Mouse (Mus musculus) lung, embryonic 14.5 days (tissue): ENCODE measurements around the gene Olah. TPM values are rescaled to one million over a fixed set of nuclear protein-coding genes. Genes with fewer than 3 reads are reported as not detected.
A peak's percentile ranks its signal among the peaks of the same experiment; 100 is the strongest.

Experiments
- ATAC-seq: fragments of 200-750 bp; cut with Nextera tagmentation; 2 replicates; pipeline ENCODE4 v1.8.0; 2017; ENCODE audit warnings: mild to moderate bottlenecking, moderate TSS enrichment, moderate library complexity; ENCODE audit not compliant: insufficient read depth
- DNase-seq: peaks from one replicate; pipeline ENCODE4 v3.0.0-alpha.2; 2015
- H3K27ac ChIP-seq: fragments of 300-500 bp; sonication (generic); 2 replicates; pipeline ENCODE4 v1.5.1; 2014; ENCODE audit warnings: low read depth, mild to moderate bottlenecking, moderate library complexity
- H3K27me3 ChIP-seq: fragments of 300-500 bp; sonication (generic); 2 replicates; pipeline ENCODE4 v1.6.1; 2014; ENCODE audit warnings: low read length, control low read depth; ENCODE audit not compliant: insufficient read depth
- H3K36me3 ChIP-seq: fragments of 300-500 bp; sonication (generic); 2 replicates; pipeline ENCODE4 v1.6.1; 2014; ENCODE audit warnings: control low read depth; ENCODE audit not compliant: insufficient read depth
- H3K4me1 ChIP-seq: fragments of 300-500 bp; sonication (generic); 2 replicates; pipeline ENCODE4 v1.6.1; 2014; ENCODE audit warnings: antibody characterized with exemption, control low read depth; ENCODE audit not compliant: insufficient read depth
- H3K4me2 ChIP-seq: fragments of 300-500 bp; sonication (generic); 2 replicates; pipeline ENCODE4 v1.6.1; 2014; ENCODE audit warnings: mild to moderate bottlenecking
- H3K4me3 ChIP-seq: fragments of 300-500 bp; sonication (generic); 2 replicates; pipeline ENCODE4 v1.5.1; 2014; ENCODE audit warnings: low read depth, low read length
- H3K9ac ChIP-seq: fragments of 300-500 bp; sonication (generic); 2 replicates; pipeline ENCODE4 v1.6.1; 2014
- H3K9me3 ChIP-seq: fragments of 300-500 bp; sonication (generic); 2 replicates; pipeline ENCODE4 v1.6.1; 2016; ENCODE audit warnings: low read depth, low read length, control low read depth
- CTCF ChIP-seq: IDR thresholded peaks from 2 replicates; pipeline ENCODE4 v1.5.1; 2016; ENCODE audit warnings: antibody characterized with exemption, low read depth
- WGBS: fragments of 180-500 bp; shearing (Covaris S2); extraction: QIAGEN DNeasy Blood & Tissue Kit; methylation state at CpG from one replicate; pipeline ENCODE4 v1.1.7; 2014; 5-methylcytosine and 5-hydroxymethylcytosine counted together
- polyA plus RNA-seq: library from polyadenylated mRNA; unstranded; fragments of >200 nt; fragmentation: Nextera tagmentation; extraction: Ambion mirVana; gene quantifications from 2 replicates; pipeline ENCODE4 v1.2.1, GENCODE M21; 2014

Gene Olah
- polyA plus RNA-seq, 1 experiment from 2014 or later = not detected

GRCm38 (mm10) chr2:3332056-3332455 lies 65.0 kb downstream of the Olah start:
- H3K36me3 ChIP-seq = peaks cover 28% of the 10 kb centered on the region
- no peaks in the 10 kb centered on the region for H3K9me3 ChIP-seq
- peaks cover 9% of the 10 kb centered on the region; the same call in 1 of the 2 replicates for H3K4me1 ChIP-seq
- H3K27ac ChIP-seq = peak overlapping the region; percentile 75; the same call in 1 of the 2 replicates
- DNase-seq (peak; percentile 51), ATAC-seq (no peak)
- peak overlapping the region; percentile 69 for H3K4me3 ChIP-seq
- peak overlapping the region; percentile 62 for H3K4me2 ChIP-seq
- TF ChIP-seq CTCF = no peak
- H3K9ac ChIP-seq = peak overlapping the region; percentile 74
- H3K27me3 ChIP-seq = peaks cover 12% of the 10 kb centered on the region
- WGBS = 1% methylated on average over 21 of the region's 21 CpGs

- no peak for TF ChIP-seq CTCF
- Histone ChIP-seq H3K27me3 (peaks cover 7% of the 10 kb centered on the region), H3K4me1 (peaks cover 9% of the 10 kb centered on the region; the same call in 1 of the 2 replicates), H3K9ac (0 out of 2 replicates have a peak overlapping the region, but pooled peaks have one; percentile 17), H3K9me3 (no peaks in the 10 kb centered on the region), H3K36me3 (peaks cover 33% of the 10 kb centered on the region), H3K4me3 (peak overlapping the region; percentile 69), H3K27ac (no peak overlapping the region), H3K4me2 (peak overlapping the region; percentile 62)
- ATAC-seq (no peak), DNase-seq (no peak)
- WGBS = 77% methylated on average over 5 of the region's 5 CpGs
Measured at GRCm38 (mm10) chr2:3331071-3331703, 65.8 kb downstream of the Olah start.

GRCm38 (mm10) chr2:3327351-3327750 lies 69.7 kb downstream of the Olah start:
- Histone ChIP-seq H3K36me3 (peaks cover 65% of the 10 kb centered on the region), H3K4me2 (no peak overlapping the region), H3K27me3 (no peaks in the 10 kb centered on the region), H3K27ac (no peak overlapping the region), H3K4me3 (no peak overlapping the region), H3K9me3 (no peaks in the 10 kb centered on the region), H3K9ac (no peak overlapping the region), H3K4me1 (peaks cover 9% of the 10 kb centered on the region; the same call in 1 of the 2 replicates)
- ATAC-seq (no peak), DNase-seq (peak; percentile 85)
- WGBS = 50% methylated on average over 1 of the region's 1 CpGs
- peak; percentile 66 for TF ChIP-seq CTCF

GRCm38 (mm10) chr2:3326547-3326946 lies 70.5 kb downstream of the Olah start:
- DNase-seq (no peak), ATAC-seq (no peak)
- H3K9me3 ChIP-seq = no peaks in the 10 kb centered on the region
- H3K4me3 ChIP-seq = no peak overlapping the region
- H3K9ac ChIP-seq = no peak overlapping the region
- 65% methylated on average over 1 of the region's 1 CpGs for WGBS
- no peaks in the 10 kb centered on the region for H3K27me3 ChIP-seq
- no peak for TF ChIP-seq CTCF
- no peak overlapping the region for H3K27ac ChIP-seq
- no peak overlapping the region for H3K4me2 ChIP-seq
- peaks cover 65% of the 10 kb centered on the region for H3K36me3 ChIP-seq
- H3K4me1 ChIP-seq = peaks cover 7% of the 10 kb centered on the region; the same call in 1 of the 2 replicates

- Histone ChIP-seq H3K4me3 (no peak overlapping the region), H3K27ac (no peak overlapping the region), H3K4me2 (no peak overlapping the region), H3K27me3 (no peaks in the 10 kb centered on the region), H3K9me3 (no peaks in the 10 kb centered on the region), H3K9ac (no peak overlapping the region), H3K4me1 (no peaks in the 10 kb centered on the region), H3K36me3 (peaks cover 59% of the 10 kb centered on the region)
- DNase-seq (no peak), ATAC-seq (no peak)
- TF ChIP-seq CTCF = no peak
- 92% methylated on average over 7 of the region's 7 CpGs for WGBS
Measured at GRCm38 (mm10) chr2:3324381-3325130, 72.5 kb downstream of the Olah start.

- no peak for TF ChIP-seq CTCF
- peaks cover 48% of the 10 kb centered on the region for H3K36me3 ChIP-seq
- H3K4me3 ChIP-seq = no peak overlapping the region
- no peaks in the 10 kb centered on the region for H3K9me3 ChIP-seq
- H3K4me2 ChIP-seq = no peak overlapping the region
- 61% methylated on average over 2 of the region's 2 CpGs for whole genome bisulfite sequencing
- no peak for DNase-seq
- no peak for ATAC-seq
- no peaks in the 10 kb centered on the region for H3K27me3 ChIP-seq
- no peak overlapping the region for H3K9ac ChIP-seq
- no peak overlapping the region for H3K27ac ChIP-seq
- no peaks in the 10 kb centered on the region for H3K4me1 ChIP-seq
Measured at GRCm38 (mm10) chr2:3323132-3323531, 73.9 kb downstream of the Olah start.

GRCm38 (mm10) chr2:3305426-3306025 lies 91.5 kb downstream of the Olah start:
- no peak for ATAC-seq
- Histone ChIP-seq H3K36me3 (peaks cover 9% of the 10 kb centered on the region; the same call in 1 of the 2 replicates), H3K9me3 (no peaks in the 10 kb centered on the region), H3K4me1 (no peaks in the 10 kb centered on the region), H3K9ac (no peak overlapping the region), H3K27me3 (no peaks in the 10 kb centered on the region), H3K27ac (no peak overlapping the region), H3K4me3 (no peak overlapping the region), H3K4me2 (no peak overlapping the region)
- peak; percentile 62 for DNase-seq
- 51% methylated on average over 3 of the region's 3 CpGs for WGBS
- TF ChIP-seq CTCF = no peak
